23 mouse cellular contexts compared by ENCODE assay signal in the genomic region with DNA sequence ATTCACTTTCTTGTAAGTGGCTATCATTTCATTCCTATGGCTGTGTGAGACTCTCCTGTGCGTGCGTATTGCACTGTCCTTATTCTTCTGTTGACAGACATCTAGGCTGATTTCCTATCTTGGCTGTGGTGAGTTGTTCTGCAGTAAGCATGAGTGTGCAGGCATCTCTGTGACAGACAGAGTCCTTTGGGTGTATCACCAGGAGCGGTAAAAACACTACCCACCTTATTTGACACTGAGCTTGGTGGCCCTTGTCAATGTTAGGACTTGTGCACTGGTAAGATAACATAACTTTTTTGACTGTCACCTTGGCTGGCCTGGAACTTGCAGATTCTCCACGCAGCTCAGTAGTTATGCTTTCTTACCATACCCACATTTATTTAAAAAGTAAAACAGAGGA. TPM values are rescaled to one million over a fixed set of nuclear protein-coding genes. Genes with fewer than 3 reads are reported as not detected.
DNase-seq lines count a peak whose midpoint lies in the region; ATAC-seq and TF ChIP-seq lines count a peak whose summit lies in the region.
"Had no signal": no experiment of that assay in that cellular context is flagged by ENCODE, and none has a peak within 500 bp of the region (broad histone marks: within the 10 kb centered on the region; RNA-seq: fewer than 3 reads in every experiment).

No protein-coding gene starts in this region.

- TF ChIP-seq CTCF in liver, postnatal 0 days (IDR thresholded peaks at IDR 0.05; ENCODE audit: low read depth): no peak

- H3K4me2 ChIP-seq in liver, embryonic 13.5 days: no peak overlapping the region
- H3K4me2 ChIP-seq in liver, postnatal 0 days (ENCODE audit: low read depth, low read length): no peak overlapping the region
- H3K4me2 ChIP-seq: embryonic facial prominence, embryonic 13.5 days; heart, embryonic 11.5 days; heart, embryonic 15.5 days; hindbrain, embryonic 14.5 days had no signal

- TF ChIP-seq EP300 in liver, postnatal 0 days (IDR thresholded peaks at IDR 0.05; ENCODE audit: low read depth): peak; percentile 41; the same call in 1 of the 2 replicates

- intact Hi-C loops in left cerebral cortex, postnatal 4 days (cut with DNase I): no loop called here

- peak overlapping the region; percentile 75 for H3K27ac ChIP-seq in liver, embryonic 13.5 days
- peak overlapping the region; percentile 16; the same call in 1 of the 2 replicates for H3K27ac ChIP-seq in liver, postnatal 0 days (ENCODE audit: low read depth)
- H3K27ac ChIP-seq: embryonic facial prominence, embryonic 13.5 days; forebrain, embryonic 10.5 days; heart, adult 2 months; heart, embryonic 15.5 days; hindbrain, embryonic 10.5 days; hindbrain, embryonic 14.5 days had no signal

- H3K4me1 ChIP-seq in liver, embryonic 13.5 days (replicated peaks): peaks cover 25% of the 10 kb centered on the region
- H3K4me1 ChIP-seq in liver, postnatal 0 days (ENCODE audit: insufficient read depth): no peaks in the 10 kb centered on the region; the same call in 1 of the 2 replicates
- H3K4me1 ChIP-seq: embryonic facial prominence, embryonic 13.5 days; forebrain, embryonic 10.5 days; heart, embryonic 15.5 days; hindbrain, embryonic 10.5 days had no signal

- peak; percentile 24; the same call in 1 of the 2 replicates for ATAC-seq in frontal cortex, adult (ENCODE audit: low TSS enrichment)
- ATAC-seq in liver, embryonic 13.5 days (ENCODE audit: low read depth): peak; percentile 78
- ATAC-seq in liver, postnatal 0 days: peak; percentile 73
- ATAC-seq: CD4-positive, CD25-positive, alpha-beta regulatory T cell, adult 4 months; forebrain, embryonic 14.5 days had no signal

- no peak overlapping the region for H3K4me3 ChIP-seq in liver, embryonic 13.5 days (replicated peaks)
- no peak overlapping the region for H3K4me3 ChIP-seq in liver, postnatal 0 days (ENCODE audit: low read depth, low read length)
- H3K4me3 ChIP-seq: embryonic facial prominence, embryonic 13.5 days; forebrain, embryonic 10.5 days; heart, adult 2 months; heart, embryonic 15.5 days; hindbrain, embryonic 10.5 days had no signal

- no peak for DNase-seq in frontal cortex, postnatal 10 days (ENCODE audit: low spot score in 2 of 2)
- DNase-seq in liver, embryonic 13.5 days: no peak
- DNase-seq in liver, postnatal 0 days: no peak
- DNase-seq in left cerebral cortex, postnatal 4 days: no peak
- DNase-seq in left cerebral cortex, adult 8-10 months (ENCODE audit: low spot score in 2 of 2): no peak
- DNase-seq in embryo, embryonic 10 days (ENCODE audit: low spot score): no peak
- DNase-seq: adrenal gland, adult 8-10 months; adrenal gland, postnatal 36 days; B cell, adult 2 months; cerebellum, adult 8-10 months; cerebellum, postnatal 14 days; gastrocnemius, postnatal 10 days; heart, adult 2 months had no signal

- peak overlapping the region; percentile 5; the same call in 1 of the 2 replicates for H3K9ac ChIP-seq in liver, embryonic 13.5 days
- no peak overlapping the region for H3K9ac ChIP-seq in liver, postnatal 0 days (replicated peaks)
- H3K9ac ChIP-seq: embryonic facial prominence, embryonic 13.5 days; heart, embryonic 15.5 days; hindbrain, embryonic 14.5 days had no signal

- WGBS in liver, embryonic 13.5 days (ENCODE audit: insufficient replicate concordance): 29% methylated on average over 4 of the region's 4 CpGs
- 63% methylated on average over 4 of the region's 4 CpGs for WGBS in liver, postnatal 0 days (ENCODE audit: insufficient replicate concordance)

- no peaks in the 10 kb centered on the region for H3K27me3 ChIP-seq in liver, embryonic 13.5 days
- H3K27me3 ChIP-seq in liver, postnatal 0 days (ENCODE audit: insufficient read depth, low read length): no peaks in the 10 kb centered on the region
- H3K27me3 ChIP-seq: embryonic facial prominence, embryonic 13.5 days; heart, embryonic 15.5 days had no signal

- H3K9me3 ChIP-seq in liver, embryonic 13.5 days (replicated peaks): no peaks in the 10 kb centered on the region
- no peaks in the 10 kb centered on the region for H3K9me3 ChIP-seq in liver, postnatal 0 days (ENCODE audit: low read length)
- H3K9me3 ChIP-seq: embryonic facial prominence, embryonic 13.5 days; forebrain, embryonic 10.5 days; G1E; heart, embryonic 15.5 days; hindbrain, embryonic 10.5 days had no signal

- peaks cover 19% of the 10 kb centered on the region for H3K36me3 ChIP-seq in liver, embryonic 13.5 days
- peaks cover 11% of the 10 kb centered on the region for H3K36me3 ChIP-seq in liver, postnatal 0 days (replicated peaks; ENCODE audit: insufficient read depth, low read length)

RNA-seq across cellular contexts. Expression of gene Gpr19, which starts 27.5 kb away (rescaled TPM):
- polyA plus RNA-seq in liver, embryonic 13.5 days (2015; fragmentation: Nextera tagmentation; extraction: Ambion mirVana): 5.3 and 6.0 TPM in 2 replicates
- 4.6 and 4.8 TPM in 2 replicates for polyA plus RNA-seq in liver, postnatal 0 days (2015; fragmentation: Nextera tagmentation; extraction: Ambion mirVana)
- total RNA-seq in left cerebral cortex, postnatal 4 days (2021): 10 to 100 TPM; 24.5 to 29.3 TPM
- total RNA-seq in left cerebral cortex, adult 8-10 months (2022): 10 to 100 TPM; 22.9 to 26.3 (median 24.7) TPM

RNA-seq across cellular contexts. Expression of gene Crebl2, which starts 40.9 kb away (rescaled TPM):
- polyA plus RNA-seq in liver, embryonic 13.5 days (2015; fragmentation: Nextera tagmentation; extraction: Ambion mirVana): 1.3 TPM in 2 replicates
- polyA plus RNA-seq in liver, postnatal 0 days (2015; fragmentation: Nextera tagmentation; extraction: Ambion mirVana): 6.3 and 6.6 TPM in 2 replicates
- total RNA-seq in left cerebral cortex, postnatal 4 days (2021): 1 to 10 TPM; 6.5 to 8.1 TPM
- total RNA-seq in left cerebral cortex, adult 8-10 months (2022): 10 to 100 TPM; 39.0 to 45.3 (median 42.1) TPM

RNA-seq across cellular contexts. Expression of gene Cdkn1b, which starts 49.3 kb away (rescaled TPM):
- 13.0 and 14.2 TPM in 2 replicates for polyA plus RNA-seq in liver, embryonic 13.5 days (2015; fragmentation: Nextera tagmentation; extraction: Ambion mirVana)
- 10.9 and 14.1 TPM in 2 replicates for polyA plus RNA-seq in liver, postnatal 0 days (2015; fragmentation: Nextera tagmentation; extraction: Ambion mirVana)
- 10 to 100 TPM; 55.5 to 62.2 TPM for total RNA-seq in left cerebral cortex, postnatal 4 days (2021)
- total RNA-seq in left cerebral cortex, adult 8-10 months (2022): 10 to 100 TPM; 36.6 to 39.0 (median 37.9) TPM

Comparison
In these comparisons a context has a peak if more than half of its experiments do, and no peak if none do; other contexts are left out.
1. RNA of gene Crebl2, which starts 40.9 kb away (total RNA-seq): 39.0 to 45.3 TPM in left cerebral cortex, adult 8-10 months; 6.5 to 8.1 TPM in left cerebral cortex, postnatal 4 days; every median in the first group is over 4 times any median in the second.
2. ATAC-seq: peak in every context shown above with its lines; median percentile 78 in liver, embryonic 13.5 days; 73 in liver, postnatal 0 days; 24 in frontal cortex, adult.